7 mouse cellular contexts compared by ENCODE assay signal in the genomic region with DNA sequence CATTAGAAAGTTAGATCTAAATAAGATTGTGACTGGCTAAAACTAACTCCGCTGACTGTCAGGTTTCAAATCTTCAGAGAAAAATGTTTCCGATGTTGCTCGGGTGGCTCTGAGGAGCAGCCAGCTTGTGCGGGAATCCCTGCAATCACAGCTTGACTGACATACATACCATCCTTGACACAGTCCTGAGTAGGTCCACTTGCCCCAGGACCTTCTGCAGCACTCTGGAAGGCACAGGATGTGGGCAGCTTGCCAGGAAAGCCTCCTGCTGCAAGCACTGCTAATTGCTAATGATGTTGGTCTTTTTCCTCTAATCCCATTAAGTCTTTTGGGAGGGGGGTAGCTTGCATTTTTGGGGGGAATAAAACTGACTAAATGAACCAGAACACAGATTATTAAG. TPM values are rescaled to one million over a fixed set of nuclear protein-coding genes. Genes with fewer than 3 reads are reported as not detected.
DNase-seq lines count a peak whose midpoint lies in the region; ATAC-seq lines count a peak whose summit lies in the region.

No protein-coding gene starts in this region.

- WGBS in midbrain, embryonic 13.5 days, result 91% methylated on average over 4 of the region's 4 CpGs
- 74% methylated on average over 4 of the region's 4 CpGs for WGBS in midbrain, embryonic 15.5 days
- 79% methylated on average over 4 of the region's 4 CpGs for WGBS in forebrain, embryonic 13.5 days

- H3K27ac ChIP-seq in midbrain, embryonic 13.5 days, result no peak overlapping the region
- no peak overlapping the region for H3K27ac ChIP-seq in midbrain, embryonic 15.5 days
- 0 out of 2 replicates have a peak overlapping the region, but pooled peaks have one; percentile 21 for H3K27ac ChIP-seq in brown adipose tissue, adult 24 weeks (replicated peaks; ENCODE audit: low read depth, low read length)
- H3K27ac ChIP-seq in forebrain, embryonic 13.5 days, result peak overlapping the region; percentile 36; the same call in 1 of the 2 replicates

- no peaks in the 10 kb centered on the region for H3K9me3 ChIP-seq in midbrain, embryonic 13.5 days
- no peaks in the 10 kb centered on the region for H3K9me3 ChIP-seq in midbrain, embryonic 15.5 days
- H3K9me3 ChIP-seq in forebrain, embryonic 13.5 days (replicated peaks), result no peaks in the 10 kb centered on the region

- H3K9ac ChIP-seq in midbrain, embryonic 13.5 days (replicated peaks), result no peak overlapping the region
- no peak overlapping the region for H3K9ac ChIP-seq in midbrain, embryonic 15.5 days
- H3K9ac ChIP-seq in forebrain, embryonic 13.5 days, result no peak overlapping the region

- H3K4me2 ChIP-seq in midbrain, embryonic 13.5 days (replicated peaks), result no peak overlapping the region
- H3K4me2 ChIP-seq in midbrain, embryonic 15.5 days, result no peak overlapping the region
- no peak overlapping the region for H3K4me2 ChIP-seq in forebrain, embryonic 13.5 days

- peak; percentile 58; the same call in 1 of the 2 replicates for ATAC-seq in midbrain, embryonic 13.5 days
- no peak for ATAC-seq in midbrain, embryonic 15.5 days (replicated peaks)
- ATAC-seq in forebrain, embryonic 13.5 days, result peak; percentile 87
- ATAC-seq in monocyte, adult 5-6 weeks (replicated peaks; ENCODE audit: insufficient number of reproducible peaks, low FRiP score, low TSS enrichment, poor library complexity, severe bottlenecking), result no peak

- H3K4me1 ChIP-seq in midbrain, embryonic 13.5 days (replicated peaks), result no peaks in the 10 kb centered on the region
- H3K4me1 ChIP-seq in midbrain, embryonic 15.5 days, result 0 out of 2 replicates have a peak, but pooled peaks cover 3% of the 10 kb centered on the region
- peaks cover 7% of the 10 kb centered on the region; the same call in 1 of the 2 replicates for H3K4me1 ChIP-seq in brown adipose tissue, adult 24 weeks (ENCODE audit: control insufficient read depth, insufficient read depth, insufficient read length, low read length)
- peaks cover 16% of the 10 kb centered on the region for H3K4me1 ChIP-seq in forebrain, embryonic 13.5 days

- H3K36me3 ChIP-seq in midbrain, embryonic 13.5 days, result peaks cover 79% of the 10 kb centered on the region
- peaks cover 54% of the 10 kb centered on the region for H3K36me3 ChIP-seq in midbrain, embryonic 15.5 days (replicated peaks)
- peaks cover 77% of the 10 kb centered on the region for H3K36me3 ChIP-seq in forebrain, embryonic 13.5 days (ENCODE audit: poor library complexity, severe bottlenecking)

- H3K27me3 ChIP-seq in midbrain, embryonic 13.5 days, result no peaks in the 10 kb centered on the region
- no peaks in the 10 kb centered on the region for H3K27me3 ChIP-seq in midbrain, embryonic 15.5 days (replicated peaks)
- H3K27me3 ChIP-seq in forebrain, embryonic 13.5 days, result no peaks in the 10 kb centered on the region

- H3K4me3 ChIP-seq in midbrain, embryonic 13.5 days (replicated peaks), result no peak overlapping the region
- H3K4me3 ChIP-seq in midbrain, embryonic 15.5 days, result no peak overlapping the region
- H3K4me3 ChIP-seq in brown adipose tissue, adult 24 weeks (ENCODE audit: insufficient read depth, low read depth, low read length), result no peak overlapping the region
- no peak overlapping the region for H3K4me3 ChIP-seq in forebrain, embryonic 13.5 days

- peak; percentile 85 to 87 for DNase-seq in kidney, postnatal 25 days
- DNase-seq in urinary bladder, adult 18-20 months (ENCODE audit: low spot score in 2 of 2), result no peak

RNA-seq across cellular contexts. Expression of gene Iars2, which starts 44.0 kb away (rescaled TPM):
- 19.4 and 19.9 TPM in 2 replicates for polyA plus RNA-seq in midbrain, embryonic 13.5 days (2015; fragmentation: Nextera tagmentation; extraction: Ambion mirVana)
- polyA plus RNA-seq in midbrain, embryonic 15.5 days (2015; fragmentation: Nextera tagmentation; extraction: Ambion mirVana), result 18.3 and 20.2 TPM in 2 replicates
- 71.9 and 72.7 TPM in 2 replicates for polyA plus RNA-seq in brown adipose tissue, adult 24 weeks (2012; ENCODE audit: insufficient read depth, insufficient read length, missing spikeins)
- polyA plus RNA-seq in forebrain, embryonic 13.5 days (2015; fragmentation: Nextera tagmentation; extraction: Ambion mirVana), result 18.0 and 21.0 TPM in 2 replicates
- 24.3 to 38.5 TPM (median 29.8 TPM) in 3 replicates for total RNA-seq in monocyte, adult 5-6 weeks (2017)

RNA-seq across cellular contexts. Expression of gene Bpnt1, which starts 46.8 kb away (rescaled TPM):
- 37.4 and 37.6 TPM in 2 replicates for polyA plus RNA-seq in midbrain, embryonic 13.5 days (2015; fragmentation: Nextera tagmentation; extraction: Ambion mirVana)
- polyA plus RNA-seq in midbrain, embryonic 15.5 days (2015; fragmentation: Nextera tagmentation; extraction: Ambion mirVana), result 46.2 and 48.0 TPM in 2 replicates
- polyA plus RNA-seq in brown adipose tissue, adult 24 weeks (2012; ENCODE audit: insufficient read depth, insufficient read length, missing spikeins), result 79.7 TPM in 2 replicates
- polyA plus RNA-seq in forebrain, embryonic 13.5 days (2015; fragmentation: Nextera tagmentation; extraction: Ambion mirVana), result 34.8 and 37.7 TPM in 2 replicates
- 23.3 to 39.3 TPM (median 31.6 TPM) in 3 replicates for total RNA-seq in monocyte, adult 5-6 weeks (2017)

Comparison
In these comparisons a context has a peak if more than half of its experiments do, and no peak if none do; other contexts are left out.
1. ATAC-seq: peak in midbrain, embryonic 13.5 days (single experiment) and forebrain, embryonic 13.5 days (single experiment); none in midbrain, embryonic 15.5 days (single experiment) and monocyte, adult 5-6 weeks (single experiment).
2. H3K27ac ChIP-seq: peak in brown adipose tissue, adult 24 weeks (single experiment) and forebrain, embryonic 13.5 days (single experiment); none in midbrain, embryonic 13.5 days (single experiment) and midbrain, embryonic 15.5 days (single experiment).
3. DNase-seq: peak in kidney, postnatal 25 days (2 of 2); none in urinary bladder, adult 18-20 months (0 of 2).